Mouse (Mus musculus): ENCODE measurements around the gene Gm30302. TPM values are rescaled to one million over a fixed set of nuclear protein-coding genes. Genes with fewer than 3 reads are reported as not detected.
"Not testable (repeated sequence)": the region's sequence is repeated elsewhere in the genome, so short reads cannot be mapped to it uniquely, and the experiment has no call there.

Gm30302 gene
- total RNA-seq (2021), result under 1 TPM; 0.11 to 0.16 TPM

DNA sequence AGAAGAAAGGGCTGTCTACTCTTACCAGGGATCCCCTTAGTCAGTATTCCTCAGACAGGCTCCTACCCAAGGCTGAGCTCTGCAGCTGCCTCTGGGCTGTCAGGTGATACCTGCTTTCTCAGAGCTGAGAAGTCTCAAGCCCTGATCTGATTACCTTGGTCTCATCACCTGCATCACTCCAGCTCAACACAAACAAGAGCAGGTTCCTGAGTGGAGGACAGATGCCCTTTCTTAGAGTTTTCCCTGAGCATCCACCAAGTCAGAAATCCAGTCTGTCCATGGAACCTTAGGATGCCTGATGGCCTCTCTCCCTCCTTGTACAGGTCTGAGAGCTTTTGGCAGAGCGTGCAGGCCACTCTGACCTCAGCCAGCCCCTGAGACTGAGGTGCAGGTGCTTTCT lies at the start of gene Gm30302:
TSS of gene Gm30302 (minus strand) at position 101 of the 400 bp plus-strand sequence.
- DNase-seq (ENCODE audit: low spot score), result no peak
- intact Hi-C loops (cut with DNase I), result no loop called here

DNA sequence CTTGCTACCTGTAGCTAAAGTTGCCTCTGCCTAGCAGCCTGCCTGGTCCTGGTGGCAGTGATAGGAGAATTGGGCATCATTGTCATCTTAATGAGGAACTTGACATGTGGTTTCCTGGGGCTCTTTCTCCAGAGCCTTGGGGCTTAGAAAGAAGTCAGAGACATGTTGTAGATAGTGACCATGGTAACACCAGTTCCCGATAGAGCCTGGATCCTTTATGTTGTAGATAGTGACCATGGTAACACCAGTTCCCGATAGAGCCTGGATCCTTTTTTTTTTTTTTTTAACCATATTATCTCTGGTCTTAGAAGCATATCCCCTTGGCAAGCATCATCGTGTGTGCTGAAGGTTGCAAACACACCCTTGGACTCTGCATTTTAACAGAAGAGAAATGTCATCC lies 48.0 kb upstream of the Gm30302 start:
- DNase-seq (ENCODE audit: low spot score), result no peak
- intact Hi-C loops (cut with DNase I), result no loop called here

DNA sequence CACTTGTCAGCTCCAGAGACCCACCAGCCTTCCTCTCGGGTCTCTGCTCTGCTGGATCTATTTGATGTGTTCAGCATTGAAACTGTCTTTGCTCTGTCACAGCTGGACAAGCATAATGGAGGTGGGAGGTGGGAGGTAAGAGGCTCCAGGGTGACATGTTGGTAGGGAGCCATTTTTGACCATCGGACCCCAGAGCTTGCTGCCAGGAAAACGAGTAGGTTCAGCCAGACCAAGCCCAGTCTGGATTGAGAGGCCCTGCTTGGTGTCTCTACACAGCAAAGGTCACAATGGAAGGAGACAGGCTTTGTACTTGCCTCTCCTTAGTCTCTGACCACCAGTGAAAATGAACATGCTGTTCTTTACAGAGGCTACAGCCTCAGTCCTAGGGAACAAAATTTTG lies 47.3 kb upstream of the Gm30302 start:
- DNase-seq (ENCODE audit: low spot score), result no peak
- intact Hi-C loops (cut with DNase I), result no loop called here

DNA sequence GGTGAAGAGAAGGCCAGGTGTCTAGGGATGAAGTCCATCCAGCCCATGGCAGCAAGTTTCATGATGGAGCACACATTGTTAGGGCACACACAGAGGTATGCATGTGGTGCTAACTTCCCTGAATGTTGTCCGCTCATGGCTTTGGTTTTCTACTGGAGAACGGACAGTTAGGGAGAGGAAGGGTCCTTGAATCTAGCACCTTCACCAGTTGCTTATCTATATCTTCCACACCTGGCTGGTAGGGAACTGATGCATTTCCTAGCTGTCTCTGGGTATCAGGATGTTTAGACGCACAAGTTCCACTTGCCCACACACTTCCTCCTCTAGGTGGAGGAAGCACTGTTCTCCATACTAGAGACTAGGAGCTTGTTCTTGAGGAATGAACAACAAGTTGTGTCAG lies 46.9 kb upstream of the Gm30302 start:
- intact Hi-C loops (cut with DNase I), result no loop called here
- no peak for DNase-seq (ENCODE audit: low spot score)

DNA sequence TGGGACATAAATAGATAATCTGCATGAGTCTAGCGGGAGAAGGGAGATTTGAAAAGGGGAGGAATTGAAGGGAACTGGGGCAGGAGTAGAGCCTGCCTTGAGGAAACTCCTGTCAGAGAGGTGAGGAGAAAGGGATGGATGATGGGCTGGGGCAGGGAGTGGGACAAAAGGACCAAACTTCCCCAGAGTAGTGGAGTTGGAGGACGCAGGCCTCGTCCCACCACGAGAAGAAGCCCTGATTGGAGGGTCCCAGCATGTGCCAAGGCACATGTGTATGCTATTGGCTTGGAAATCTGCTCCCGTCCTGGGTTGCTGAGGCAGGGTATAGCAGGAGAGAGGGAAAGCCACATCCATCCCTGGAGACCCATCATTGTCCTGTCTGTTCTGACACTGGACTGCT lies 45.3 kb upstream of the Gm30302 start:
- intact Hi-C loops (cut with DNase I), result no loop called here
- no peak for DNase-seq (ENCODE audit: low spot score)

DNA sequence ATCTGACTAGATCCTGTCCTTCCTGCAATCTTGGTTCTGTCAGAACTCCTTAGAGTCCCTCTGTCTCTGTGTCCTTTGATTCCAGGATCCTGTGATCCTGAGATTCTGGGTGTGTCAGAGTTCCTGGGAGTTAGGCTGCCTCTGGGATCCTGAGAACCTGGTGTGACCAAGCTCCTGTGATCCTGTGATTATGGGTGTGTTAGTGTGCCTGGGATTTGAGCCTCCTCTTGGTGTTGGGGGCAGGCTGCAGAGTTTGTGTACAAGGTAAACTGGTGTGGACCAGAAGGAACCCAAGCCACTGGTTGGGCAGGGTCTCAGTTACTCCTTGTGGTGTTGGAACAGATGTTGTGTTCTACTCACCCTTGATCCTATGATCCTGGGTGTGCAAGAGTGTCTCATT lies 42.4 kb upstream of the Gm30302 start:
- intact Hi-C loops (cut with DNase I), result no loop called here
- no peak for DNase-seq (ENCODE audit: low spot score)

DNA sequence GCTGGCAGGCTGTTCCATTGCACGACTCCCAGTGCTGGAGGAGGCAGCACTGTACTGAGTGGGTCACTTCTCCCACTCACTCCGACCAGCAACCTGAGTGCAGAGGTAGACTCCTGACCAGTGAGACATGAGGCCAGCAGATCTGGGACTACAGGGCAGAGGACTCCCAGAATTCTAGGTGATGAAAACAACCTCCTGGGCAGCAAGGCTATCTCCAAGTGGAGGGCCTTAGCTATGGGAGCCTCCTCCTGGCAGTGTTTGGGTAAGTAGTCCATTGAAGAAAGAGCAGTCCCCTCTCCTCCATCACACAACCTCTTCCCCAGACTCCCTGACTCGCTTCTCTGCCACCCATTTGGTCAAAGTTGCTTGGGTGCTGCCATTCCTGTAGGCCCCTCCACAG lies 31.6 kb upstream of the Gm30302 start:
- DNase-seq (ENCODE audit: low spot score), result no peak
- intact Hi-C loops (cut with DNase I), result no loop called here

DNA sequence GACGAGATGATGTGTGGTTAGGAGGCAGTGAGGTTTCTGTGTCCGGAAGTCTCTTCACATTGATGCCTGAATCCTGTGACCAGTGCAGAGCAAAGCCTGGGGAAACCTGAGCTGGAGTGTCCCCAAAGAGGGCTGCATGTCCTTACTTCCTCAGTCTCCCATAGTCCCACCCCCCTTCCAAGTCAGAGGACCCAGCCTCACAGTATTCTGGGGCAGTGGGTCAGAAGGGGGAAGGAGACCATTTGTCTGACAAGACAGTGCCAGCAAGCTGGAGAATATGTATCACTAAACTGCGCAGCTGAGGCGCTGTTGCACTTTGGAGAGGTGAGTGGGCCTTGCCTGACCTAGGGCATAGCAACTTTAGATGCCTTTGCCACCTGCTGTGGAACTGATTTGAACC lies 26.5 kb upstream of the Gm30302 start:
- intact Hi-C loops (cut with DNase I), result no loop called here
- no peak for DNase-seq (ENCODE audit: low spot score)

DNA sequence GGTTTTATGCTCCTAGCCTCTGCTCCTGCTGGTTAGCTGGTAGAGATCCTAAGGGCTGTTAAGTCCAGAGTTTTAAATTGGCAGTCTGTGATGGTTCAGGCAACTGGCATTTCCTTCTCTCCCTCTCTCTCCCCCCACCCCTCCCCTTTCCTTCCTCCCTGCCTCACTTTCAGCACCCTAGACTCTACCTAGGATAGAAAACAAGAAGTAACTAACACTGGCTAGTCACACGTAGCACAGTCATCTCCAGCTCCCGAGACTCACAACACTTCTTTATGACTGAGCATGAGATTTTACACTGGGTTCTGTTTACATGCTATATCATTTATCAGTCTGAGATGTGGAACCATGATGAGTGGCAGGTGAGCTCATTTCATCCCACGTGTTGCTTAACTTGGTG lies 16.2 kb upstream of the Gm30302 start:
- DNase-seq (ENCODE audit: low spot score), result no peak
- intact Hi-C loops (cut with DNase I), result no loop called here

DNA sequence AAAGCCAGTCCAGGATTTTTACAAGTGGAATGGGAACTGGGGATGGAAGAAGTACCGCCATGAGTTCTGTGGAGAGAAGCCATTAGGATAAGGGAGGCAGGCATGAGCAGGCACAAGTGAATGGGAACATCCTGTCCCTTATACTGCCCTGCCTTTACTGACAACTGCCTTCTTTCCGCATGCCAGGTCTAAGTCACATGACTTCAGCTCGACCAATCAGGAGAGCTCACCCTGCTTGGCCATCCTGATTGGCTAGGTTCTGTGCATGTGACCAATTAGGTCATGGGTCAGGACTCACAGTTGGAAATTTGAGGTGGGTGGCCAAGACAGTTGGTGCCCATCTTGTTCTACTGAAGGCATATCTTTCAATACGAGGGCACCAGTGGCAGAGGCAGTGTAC lies 15.6 kb upstream of the Gm30302 start:
- DNase-seq (ENCODE audit: low spot score), result no peak
- intact Hi-C loops (cut with DNase I), result no loop called here

DNA sequence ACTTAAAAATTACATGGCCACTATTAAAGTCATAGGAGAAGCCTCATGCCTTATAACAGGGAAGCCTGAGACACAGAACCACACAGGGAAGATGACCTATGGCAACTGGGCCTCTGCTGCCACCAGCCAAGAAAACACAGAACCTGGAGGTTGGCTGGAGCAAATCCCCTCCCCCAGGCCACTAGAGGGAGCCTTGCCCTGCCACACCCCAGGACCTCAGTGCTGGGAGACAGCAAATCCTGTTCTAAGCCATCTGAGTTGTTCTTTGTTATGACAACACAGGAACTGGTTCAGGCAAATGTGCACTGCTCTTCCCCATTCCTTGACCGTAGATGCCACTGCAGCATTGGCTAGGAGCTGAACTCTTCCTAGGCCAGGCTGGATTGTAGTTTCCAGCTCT lies 8.3 kb upstream of the Gm30302 start:
- no peak for DNase-seq (ENCODE audit: low spot score)
- intact Hi-C loops (cut with DNase I), result no loop called here

DNA sequence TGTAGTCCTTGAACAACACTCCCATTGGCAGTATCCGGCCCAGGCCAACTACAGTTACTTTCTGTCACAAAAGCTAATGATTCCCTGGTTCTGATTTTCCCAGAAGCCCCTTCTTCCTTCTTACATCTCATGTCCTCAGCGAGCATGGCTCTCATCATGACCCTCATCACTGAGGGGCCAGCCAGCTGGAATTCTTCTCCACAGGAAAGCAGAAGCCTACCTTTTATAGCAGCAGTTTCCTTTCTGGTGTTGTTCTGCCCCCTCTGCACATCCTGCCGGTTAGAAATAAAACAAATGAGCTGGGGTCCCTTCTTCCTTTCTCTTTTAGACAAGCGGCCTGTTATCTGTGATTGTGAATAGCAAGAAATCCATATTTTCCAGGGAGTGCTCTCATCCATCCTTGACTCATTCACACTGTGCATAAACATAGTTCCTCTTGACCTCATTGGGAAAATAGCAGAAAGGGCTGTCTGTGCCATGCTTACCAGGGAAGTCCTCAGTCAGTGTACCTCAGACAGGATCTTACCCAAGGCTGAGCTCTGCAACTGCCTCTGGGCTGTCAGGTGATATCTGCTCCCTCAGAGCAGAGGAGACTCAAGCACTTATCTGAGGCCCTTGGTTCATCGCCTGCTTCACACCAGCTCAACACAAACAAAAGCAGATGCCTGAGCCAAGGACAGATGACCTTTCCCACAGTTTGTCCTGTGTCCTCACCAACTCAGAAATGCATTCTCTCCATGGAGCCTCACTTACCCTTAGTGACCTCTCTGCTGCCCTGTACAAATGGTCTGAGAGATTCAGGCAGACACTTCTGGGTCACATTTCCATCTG lies 10.0 kb downstream of the Gm30302 start:
- DNase-seq (ENCODE audit: low spot score), result no peak
- intact Hi-C loops (cut with DNase I), result no loop called here

DNA sequence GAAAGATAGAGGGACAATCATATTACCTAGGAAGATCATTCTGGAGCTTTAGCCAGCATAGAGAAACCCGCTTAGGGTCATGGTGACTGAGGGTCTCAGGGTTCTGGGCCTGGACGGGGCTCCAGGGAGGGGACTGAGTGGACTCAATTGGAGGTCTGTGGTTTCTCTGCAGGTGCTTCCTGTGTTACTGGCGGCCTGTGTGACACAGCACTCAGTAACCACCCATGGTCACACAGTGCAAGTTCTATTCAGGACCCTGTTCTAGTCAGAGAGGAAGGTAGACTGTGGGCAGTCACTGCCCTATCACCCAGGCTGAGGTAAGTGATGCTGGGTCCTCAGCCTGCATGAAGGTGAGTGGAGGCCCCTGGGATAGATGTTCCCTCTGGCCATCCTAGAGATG lies 14.9 kb downstream of the Gm30302 start:
- intact Hi-C loops (cut with DNase I), result no loop called here
- no peak for DNase-seq (ENCODE audit: low spot score)

DNA sequence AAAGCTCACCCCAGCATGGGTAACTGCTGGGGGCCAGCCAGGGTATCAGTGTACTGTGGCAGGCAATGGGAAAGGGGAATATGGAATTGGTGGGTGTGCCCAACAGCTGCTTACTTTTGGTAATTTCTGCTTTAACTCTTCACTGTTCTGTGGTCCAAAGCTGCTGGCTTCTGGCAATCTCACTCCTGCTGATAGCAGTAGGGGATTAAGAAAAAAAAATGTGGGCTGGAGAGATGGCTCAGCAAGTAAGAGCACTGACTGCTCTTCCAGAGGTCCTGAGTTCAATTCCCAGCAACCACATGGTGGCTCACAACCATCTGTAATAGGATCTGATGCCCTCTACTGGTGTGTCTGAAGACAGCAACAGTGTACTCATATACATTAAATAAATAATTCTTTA lies 27.3 kb downstream of the Gm30302 start:
- DNase-seq (ENCODE audit: low spot score); intact Hi-C loops (cut with DNase I): not testable (repeated sequence)

DNA sequence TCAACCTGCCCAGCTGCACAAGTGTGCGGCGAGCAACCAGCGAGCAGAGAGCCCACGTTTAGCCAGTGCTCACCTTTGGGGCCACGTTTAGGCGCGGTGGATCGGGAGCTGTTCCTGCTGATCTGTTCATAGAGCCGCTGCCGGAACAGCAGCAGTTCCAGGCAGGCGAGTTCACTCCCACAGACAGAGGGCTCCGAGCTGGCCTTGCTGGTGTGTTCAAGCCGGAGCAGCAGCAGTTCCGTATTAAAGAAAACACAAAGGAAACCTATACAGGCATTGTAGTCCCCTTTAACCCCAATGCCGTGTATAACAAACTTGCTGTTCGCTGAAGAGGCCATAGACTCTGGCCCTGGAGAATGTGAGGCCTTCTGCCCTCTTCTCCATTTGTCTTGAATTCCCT lies 29.7 kb downstream of the Gm30302 start:
- DNase-seq (ENCODE audit: low spot score), result no peak
- intact Hi-C loops (cut with DNase I), result no loop called here

DNA sequence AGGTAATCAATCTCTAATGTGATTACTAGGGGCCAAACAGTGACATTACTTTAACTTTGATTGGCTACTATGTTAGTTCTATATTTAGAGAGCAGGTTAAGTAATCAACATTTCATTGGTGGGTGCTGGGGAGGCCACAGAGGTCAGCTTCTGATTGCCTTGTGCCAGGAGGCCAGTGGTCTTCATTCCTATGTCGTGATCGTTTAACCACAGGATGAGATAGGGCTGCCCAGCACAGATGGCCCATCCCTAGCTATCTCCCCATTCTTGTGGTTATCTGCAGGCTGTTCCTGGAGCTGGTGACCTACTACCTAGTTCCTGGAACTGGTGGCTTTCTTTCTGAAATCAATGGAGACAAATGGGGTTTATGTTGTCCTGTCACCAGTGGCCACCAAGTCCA lies 30.8 kb downstream of the Gm30302 start:
- no peak for DNase-seq (ENCODE audit: low spot score)
- intact Hi-C loops (cut with DNase I), result no loop called here

DNA sequence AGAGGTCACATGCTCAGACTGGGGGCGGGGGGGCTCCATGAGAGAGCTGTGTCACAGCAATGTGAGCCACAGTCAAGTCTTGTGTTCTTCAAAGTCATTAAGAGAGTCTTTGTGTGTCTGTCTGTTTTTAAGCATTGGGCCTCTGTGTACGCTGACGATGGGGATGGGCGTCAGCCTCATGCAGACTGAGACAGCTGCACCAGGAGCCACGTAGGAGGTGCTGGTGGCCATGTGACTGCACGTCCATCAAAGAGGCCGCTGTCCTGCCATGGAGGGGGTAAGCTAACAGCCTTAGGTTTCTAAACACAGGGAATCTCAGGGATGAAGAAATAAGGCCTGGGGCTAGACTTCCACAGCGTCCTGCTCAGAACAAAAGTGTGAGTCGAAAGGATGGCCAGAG lies 32.5 kb downstream of the Gm30302 start:
- DNase-seq (ENCODE audit: low spot score), result no peak
- intact Hi-C loops (cut with DNase I), result no loop called here

DNA sequence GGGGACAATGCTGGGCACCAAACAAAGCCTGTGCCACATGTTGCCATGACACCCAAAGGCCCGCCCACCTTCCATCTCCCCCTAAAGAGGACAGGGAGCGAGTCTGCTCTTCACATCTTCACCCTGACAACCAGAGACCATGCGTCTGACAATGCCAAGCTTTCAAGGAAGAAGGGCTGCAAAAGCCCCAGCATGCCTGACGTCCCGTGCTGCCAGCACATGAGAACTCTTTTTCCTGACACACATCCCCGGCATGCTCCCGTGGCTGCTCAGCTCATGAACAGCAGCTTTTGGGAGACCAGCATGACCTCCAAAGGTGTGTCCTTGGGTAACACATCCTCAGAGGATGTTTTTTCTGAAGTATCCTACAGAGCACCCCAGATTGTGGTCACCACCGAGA lies 33.5 kb downstream of the Gm30302 start:
- no peak for DNase-seq (ENCODE audit: low spot score)
- intact Hi-C loops (cut with DNase I), result no loop called here

DNA sequence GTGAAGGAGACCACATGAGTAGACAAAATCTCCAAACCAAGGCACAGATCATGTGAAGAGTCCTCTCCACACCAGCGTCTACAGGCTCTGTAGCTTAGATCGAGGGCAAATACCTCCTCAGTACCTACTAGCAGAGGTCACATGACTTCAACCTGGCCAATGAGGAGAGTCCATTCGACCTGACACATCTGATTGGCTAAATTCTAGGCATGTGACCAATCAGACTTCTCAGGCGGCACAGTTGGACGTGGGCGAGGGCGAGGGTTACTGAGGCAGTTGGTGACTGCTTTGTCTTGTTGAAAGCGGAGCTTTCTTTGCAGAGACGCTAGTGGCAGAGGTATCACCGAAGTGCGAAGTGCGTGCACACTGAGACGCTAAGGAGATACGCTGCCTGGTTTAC lies 36.6 kb downstream of the Gm30302 start:
- intact Hi-C loops (cut with DNase I), result no loop called here
- no peak for DNase-seq (ENCODE audit: low spot score)

DNA sequence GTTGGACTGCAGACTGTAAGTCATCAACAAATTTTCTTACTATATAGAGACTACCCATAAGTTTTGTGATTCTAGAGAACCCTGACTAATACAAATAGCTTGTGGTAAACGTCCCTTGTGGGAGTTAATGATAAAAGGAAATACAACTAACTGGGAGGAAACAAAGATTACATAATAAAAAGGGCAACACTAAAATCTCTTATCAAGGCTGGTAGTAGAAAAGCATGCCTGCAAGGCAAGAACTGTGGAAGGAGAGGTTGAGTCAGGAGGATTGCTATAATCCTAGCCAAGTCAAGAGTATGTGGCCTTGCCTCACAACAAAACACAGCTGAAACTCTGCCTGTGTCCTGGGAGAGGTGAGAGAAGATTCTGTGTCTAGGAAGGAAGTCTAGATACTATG lies 38.1 kb downstream of the Gm30302 start:
- intact Hi-C loops (cut with DNase I), result no loop called here
- no peak for DNase-seq (ENCODE audit: low spot score)

DNA sequence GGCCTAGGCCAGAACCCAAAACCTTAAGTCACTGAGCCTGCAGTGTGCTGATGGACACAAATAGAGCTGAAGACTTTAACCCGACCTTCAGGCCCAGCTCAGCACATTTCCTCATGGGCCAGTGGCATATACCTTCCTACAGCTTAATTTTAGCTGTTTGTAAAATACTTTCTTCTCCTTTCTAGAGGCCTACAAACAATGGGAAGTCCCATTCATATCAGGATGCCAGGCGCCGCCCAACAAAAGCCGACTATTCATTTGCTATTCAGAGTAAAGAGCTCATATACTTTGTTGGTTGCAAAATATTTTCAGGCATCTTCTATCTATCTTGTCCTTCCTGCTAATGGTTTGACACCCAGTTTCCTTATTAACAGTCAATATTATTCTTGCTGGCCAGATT lies 40.8 kb downstream of the Gm30302 start:
- intact Hi-C loops (cut with DNase I), result no loop called here
- DNase-seq (ENCODE audit: low spot score), result no peak

DNA sequence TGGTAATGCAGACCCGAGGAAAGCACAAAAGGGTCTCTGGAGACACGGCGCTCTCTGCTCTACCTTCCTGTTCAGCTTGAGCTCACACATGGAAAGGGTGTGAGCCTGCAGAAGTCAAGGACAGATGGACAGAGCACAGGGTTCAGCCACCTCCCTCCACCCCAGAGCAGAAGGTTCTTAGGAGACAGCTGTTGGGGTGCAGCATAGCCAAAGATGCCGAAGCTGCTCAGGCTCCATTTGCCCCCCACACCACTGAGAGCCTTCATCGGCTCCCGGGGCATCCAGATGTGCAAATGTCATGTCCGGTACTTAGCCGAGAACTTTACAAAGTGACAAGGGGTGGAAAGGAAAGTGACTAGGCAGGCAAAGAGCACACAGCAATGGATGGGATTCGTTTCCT lies 42.2 kb downstream of the Gm30302 start:
- intact Hi-C loops (cut with DNase I), result no loop called here
- no peak for DNase-seq (ENCODE audit: low spot score)
